Mouse (Mus musculus): ENCODE data around the gene Mff. TPM values are rescaled to one million over a fixed set of nuclear protein-coding genes. Genes with fewer than 3 reads are reported as not detected.

Gene Mff
- polyA plus RNA-seq, 2 experiments: 176 to 223 TPM

DNA sequence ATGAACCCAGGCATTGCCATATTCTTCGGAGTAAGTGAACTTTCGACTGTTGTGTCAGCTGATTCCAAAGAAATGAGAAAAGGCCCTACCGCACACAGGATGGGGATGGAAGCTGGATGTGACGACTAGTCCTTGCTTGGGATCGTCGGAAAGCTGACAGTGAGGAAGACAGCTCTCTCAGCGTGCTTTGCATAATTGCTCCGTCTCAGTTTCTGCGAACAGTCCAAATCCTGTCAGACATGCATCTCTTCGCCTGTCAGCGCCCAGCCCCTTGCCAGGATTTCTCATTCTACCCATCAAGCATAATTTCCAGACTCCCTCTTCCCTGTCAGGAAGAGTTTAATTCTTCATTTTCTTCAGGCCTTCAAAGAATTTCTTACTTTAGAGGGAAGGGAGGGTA, 66.4 kb downstream of the Mff start:
- Histone ChIP-seq H3K27me3 (ENCODE audit: control insufficient read depth, insufficient read depth, low read length) (no peaks in the 10 kb centered on the region), H3K27ac (replicated peaks; ENCODE audit: low read depth, low read length) (no peak overlapping the region), H3K36me3 (ENCODE audit: control insufficient read depth, insufficient read depth, low read length) (no peaks in the 10 kb centered on the region), H3K9ac (ENCODE audit: low read depth, low read length, severe bottlenecking) (no peak overlapping the region), H3K4me2 (replicated peaks; ENCODE audit: low read depth, low read length, severe bottlenecking) (no peak overlapping the region), H3K4me3 (replicated peaks; ENCODE audit: low read length) (no peak overlapping the region), H3K4me1 (ENCODE audit: control insufficient read depth, insufficient read depth, low read length) (0 out of 2 replicates have a peak, but pooled peaks cover 5% of the 10 kb centered on the region), H3K9me3 (ENCODE audit: control insufficient read depth, low read length) (no peaks in the 10 kb centered on the region; the same call in 1 of the 2 replicates)
- TF ChIP-seq POLR2A (IDR thresholded peaks at IDR 0.05; ENCODE audit: borderline replicate concordance, extremely low read depth, insufficient read depth, insufficient read length): no peak
- DNase-seq (ENCODE audit: low spot score) (no peak), ATAC-seq (ENCODE audit: low FRiP score, low read depth) (no peak)
- 86% methylated on average over 11 of the region's 11 CpGs for WGBS

DNA sequence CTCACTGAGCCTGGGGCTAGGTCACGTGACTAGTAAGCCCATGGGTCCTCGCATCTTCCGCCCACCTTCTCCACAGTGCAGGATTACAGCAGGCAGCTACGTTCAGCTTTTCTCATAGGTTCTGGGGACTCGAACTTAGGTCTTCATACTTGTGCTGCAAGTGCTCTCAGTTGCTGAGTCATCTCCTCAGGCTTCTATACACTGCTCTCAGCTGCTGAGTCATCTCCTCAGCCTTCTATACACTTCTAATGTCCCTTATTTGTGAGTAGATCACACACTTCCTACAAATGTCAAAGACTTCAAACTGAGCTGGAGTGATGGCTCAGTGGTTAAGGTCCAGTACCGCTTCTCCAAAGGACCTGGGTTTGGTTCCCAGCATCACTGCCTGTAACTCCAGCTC, 67.5 kb downstream of the Mff start:
- H3K4me2 ChIP-seq (replicated peaks; ENCODE audit: low read depth, low read length, severe bottlenecking): no peak overlapping the region
- H3K36me3 ChIP-seq (ENCODE audit: control insufficient read depth, insufficient read depth, low read length): no peaks in the 10 kb centered on the region
- TF ChIP-seq POLR2A (IDR thresholded peaks at IDR 0.05; ENCODE audit: borderline replicate concordance, extremely low read depth, insufficient read depth, insufficient read length): no peak
- 90% methylated on average over 6 of the region's 6 CpGs for WGBS
- DNase-seq (ENCODE audit: low spot score): no peak
- no peaks in the 10 kb centered on the region; the same call in 1 of the 2 replicates for H3K9me3 ChIP-seq (ENCODE audit: control insufficient read depth, low read length)
- no peak for ATAC-seq (ENCODE audit: low FRiP score, low read depth)
- H3K9ac ChIP-seq (ENCODE audit: low read depth, low read length, severe bottlenecking): no peak overlapping the region
- 0 out of 2 replicates have a peak, but pooled peaks cover 5% of the 10 kb centered on the region for H3K4me1 ChIP-seq (ENCODE audit: control insufficient read depth, insufficient read depth, low read length)
- H3K4me3 ChIP-seq (replicated peaks; ENCODE audit: low read length): no peak overlapping the region
- no peak overlapping the region for H3K27ac ChIP-seq (replicated peaks; ENCODE audit: low read depth, low read length)
- H3K27me3 ChIP-seq (ENCODE audit: control insufficient read depth, insufficient read depth, low read length): no peaks in the 10 kb centered on the region

DNA sequence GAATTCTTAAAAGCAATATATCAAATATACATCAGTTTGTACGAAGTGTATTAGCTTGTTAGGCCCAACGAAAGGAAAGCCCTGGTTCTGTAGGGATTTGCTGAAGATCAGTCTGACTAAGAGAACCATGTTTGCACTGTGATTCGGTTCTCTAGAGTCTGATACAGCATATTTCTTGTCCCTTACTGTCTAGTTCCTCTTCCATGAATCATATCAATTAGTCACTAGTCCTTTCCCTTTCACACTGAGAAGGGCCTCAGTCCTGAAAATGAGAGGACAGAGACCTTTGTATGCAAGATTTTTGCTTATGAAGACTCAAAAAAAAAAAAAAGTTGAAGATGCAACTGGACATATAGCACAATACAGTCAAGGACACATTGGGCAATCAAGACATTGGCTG, 68.4 kb downstream of the Mff start:
- no peak for TF ChIP-seq POLR2A (IDR thresholded peaks at IDR 0.05; ENCODE audit: borderline replicate concordance, extremely low read depth, insufficient read depth, insufficient read length)
- no peak for ATAC-seq (ENCODE audit: low FRiP score, low read depth)
- WGBS: 87% methylated on average over 3 of the region's 3 CpGs

DNA sequence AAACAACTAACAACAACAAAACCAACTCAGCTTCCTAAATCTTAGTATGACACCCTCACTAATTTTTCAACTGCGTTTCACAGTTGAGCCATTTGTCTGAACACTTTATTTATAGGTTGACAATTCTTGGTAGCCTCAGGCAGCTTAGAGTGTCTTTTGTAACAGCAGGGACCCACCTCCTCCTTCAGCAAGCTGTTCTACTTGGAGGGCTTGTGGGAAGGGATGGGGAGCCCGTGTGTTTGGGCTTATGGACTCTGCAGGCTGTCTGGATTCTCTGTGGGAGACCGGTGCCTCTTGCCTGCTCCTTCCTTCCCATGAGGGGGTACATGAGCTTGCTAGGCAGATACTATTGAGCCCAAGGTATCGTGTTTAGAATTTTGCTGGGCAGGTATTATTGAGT, 69.3 kb downstream of the Mff start:
- TF ChIP-seq POLR2A (IDR thresholded peaks at IDR 0.05; ENCODE audit: borderline replicate concordance, extremely low read depth, insufficient read depth, insufficient read length): no peak
- no peak overlapping the region for H3K9ac ChIP-seq (ENCODE audit: low read depth, low read length, severe bottlenecking)
- 51% methylated on average over 4 of the region's 4 CpGs for WGBS
- no peaks in the 10 kb centered on the region; the same call in 1 of the 2 replicates for H3K9me3 ChIP-seq (ENCODE audit: control insufficient read depth, low read length)
- no peak overlapping the region for H3K4me2 ChIP-seq (replicated peaks; ENCODE audit: low read depth, low read length, severe bottlenecking)
- no peak overlapping the region for H3K27ac ChIP-seq (replicated peaks; ENCODE audit: low read depth, low read length)
- no peak overlapping the region for H3K4me3 ChIP-seq (replicated peaks; ENCODE audit: low read length)
- DNase-seq (ENCODE audit: low spot score) (no peak), ATAC-seq (ENCODE audit: low FRiP score, low read depth) (no peak)
- no peaks in the 10 kb centered on the region for H3K36me3 ChIP-seq (ENCODE audit: control insufficient read depth, insufficient read depth, low read length)
- H3K27me3 ChIP-seq (ENCODE audit: control insufficient read depth, insufficient read depth, low read length): no peaks in the 10 kb centered on the region
- no peaks in the 10 kb centered on the region for H3K4me1 ChIP-seq (ENCODE audit: control insufficient read depth, insufficient read depth, low read length)

More for the DNA sequence above, 68.4 kb downstream of the Mff start:
- H3K27me3 ChIP-seq (ENCODE audit: control insufficient read depth, insufficient read depth, low read length): no peaks in the 10 kb centered on the region
- no peak for DNase-seq (ENCODE audit: low spot score)
- H3K9ac ChIP-seq (ENCODE audit: low read depth, low read length, severe bottlenecking): no peak overlapping the region
- H3K4me3 ChIP-seq (replicated peaks; ENCODE audit: low read length): no peak overlapping the region
- H3K36me3 ChIP-seq (ENCODE audit: control insufficient read depth, insufficient read depth, low read length): no peaks in the 10 kb centered on the region
- no peaks in the 10 kb centered on the region; the same call in 1 of the 2 replicates for H3K9me3 ChIP-seq (ENCODE audit: control insufficient read depth, low read length)
- H3K4me1 ChIP-seq (ENCODE audit: control insufficient read depth, insufficient read depth, low read length): no peaks in the 10 kb centered on the region
- H3K4me2 ChIP-seq (replicated peaks; ENCODE audit: low read depth, low read length, severe bottlenecking): no peak overlapping the region
- H3K27ac ChIP-seq (replicated peaks; ENCODE audit: low read depth, low read length): no peak overlapping the region

DNA sequence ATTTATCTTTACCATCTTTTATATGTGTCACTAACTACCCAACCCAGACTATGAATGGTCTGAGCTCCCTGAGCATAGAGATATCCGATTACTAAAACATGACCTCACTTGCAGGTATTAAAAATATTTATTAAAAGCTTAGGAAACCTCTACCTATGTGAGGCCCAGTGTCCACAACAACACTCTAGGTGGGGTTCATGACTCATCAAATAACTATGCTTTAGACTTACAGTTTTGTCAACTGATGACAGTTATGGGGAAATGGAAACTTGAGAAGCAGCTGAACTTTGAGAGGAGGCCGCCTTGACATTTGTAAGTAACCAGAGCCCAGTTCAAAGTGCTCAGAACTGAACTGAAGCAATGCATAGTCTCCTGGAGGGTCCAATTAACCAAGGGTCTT, 70.5 kb downstream of the Mff start:
- Histone ChIP-seq H3K27ac (replicated peaks; ENCODE audit: low read depth, low read length) (no peak overlapping the region), H3K9me3 (ENCODE audit: control insufficient read depth, low read length) (no peaks in the 10 kb centered on the region), H3K9ac (ENCODE audit: low read depth, low read length, severe bottlenecking) (no peak overlapping the region), H3K36me3 (ENCODE audit: control insufficient read depth, insufficient read depth, low read length) (no peaks in the 10 kb centered on the region), H3K27me3 (ENCODE audit: control insufficient read depth, insufficient read depth, low read length) (no peaks in the 10 kb centered on the region), H3K4me1 (ENCODE audit: control insufficient read depth, insufficient read depth, low read length) (no peaks in the 10 kb centered on the region), H3K4me2 (replicated peaks; ENCODE audit: low read depth, low read length, severe bottlenecking) (no peak overlapping the region), H3K4me3 (replicated peaks; ENCODE audit: low read length) (no peak overlapping the region)
- ATAC-seq (ENCODE audit: low FRiP score, low read depth) (no peak), DNase-seq (ENCODE audit: low spot score) (no peak)
- TF ChIP-seq POLR2A (IDR thresholded peaks at IDR 0.05; ENCODE audit: borderline replicate concordance, extremely low read depth, insufficient read depth, insufficient read length): no peak
- 73% methylated on average over 2 of the region's 2 CpGs for WGBS

Measured in limb, embryonic 14.5 days (tissue).